Mouse (Mus musculus) monocyte, adult 2 months (primary cell): ENCODE measurements around the gene Gtpbp6.
"Not testable (repeated sequence)": the region's sequence is repeated elsewhere in the genome, so short reads cannot be mapped to it uniquely, and the experiment has no call there.

Experiments used
- DNase-seq, 2 experiments: peaks; one replicate each; pipeline ENCODE4 v3.0.0; 2022; ENCODE audit warnings: low spot score in 2 of 2, low read depth in 1 of 2

Gtpbp6 gene

DNA sequence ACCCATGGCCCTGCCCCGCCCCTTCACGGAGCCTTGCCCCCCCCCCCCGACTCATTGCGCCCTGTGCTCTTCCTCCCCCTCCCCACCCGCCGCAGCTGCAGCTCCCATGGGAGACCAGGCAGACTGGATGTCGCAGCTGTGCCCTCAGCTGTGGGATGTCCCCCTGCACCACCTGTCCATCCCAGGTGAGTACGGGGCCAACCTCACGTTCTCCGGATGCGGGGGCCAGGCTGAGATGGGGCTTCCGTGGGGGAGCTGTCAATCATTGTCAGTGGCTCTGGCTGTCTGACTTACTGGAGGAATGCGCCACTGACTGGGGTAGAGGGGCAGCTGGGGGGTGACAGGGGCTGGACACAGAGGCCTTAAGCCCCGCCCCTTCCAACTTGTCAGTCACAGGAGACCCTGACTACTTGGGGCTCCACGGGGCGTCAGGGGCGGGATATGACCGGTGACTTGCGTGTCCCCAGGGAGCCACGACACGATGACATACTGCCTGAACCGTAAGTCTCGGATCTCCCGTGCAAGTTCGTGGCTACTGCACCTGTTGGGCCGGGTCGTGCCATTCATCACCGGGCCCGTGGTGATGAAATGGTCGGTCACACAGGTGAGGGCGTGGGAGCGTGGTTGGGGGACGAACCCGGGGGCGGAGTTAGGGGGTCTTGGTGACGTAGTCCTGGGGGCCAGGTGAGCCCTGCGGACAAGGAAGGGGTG is 6.9 kb downstream of the Gtpbp6 start:
- DNase-seq, result no peak

DNA sequence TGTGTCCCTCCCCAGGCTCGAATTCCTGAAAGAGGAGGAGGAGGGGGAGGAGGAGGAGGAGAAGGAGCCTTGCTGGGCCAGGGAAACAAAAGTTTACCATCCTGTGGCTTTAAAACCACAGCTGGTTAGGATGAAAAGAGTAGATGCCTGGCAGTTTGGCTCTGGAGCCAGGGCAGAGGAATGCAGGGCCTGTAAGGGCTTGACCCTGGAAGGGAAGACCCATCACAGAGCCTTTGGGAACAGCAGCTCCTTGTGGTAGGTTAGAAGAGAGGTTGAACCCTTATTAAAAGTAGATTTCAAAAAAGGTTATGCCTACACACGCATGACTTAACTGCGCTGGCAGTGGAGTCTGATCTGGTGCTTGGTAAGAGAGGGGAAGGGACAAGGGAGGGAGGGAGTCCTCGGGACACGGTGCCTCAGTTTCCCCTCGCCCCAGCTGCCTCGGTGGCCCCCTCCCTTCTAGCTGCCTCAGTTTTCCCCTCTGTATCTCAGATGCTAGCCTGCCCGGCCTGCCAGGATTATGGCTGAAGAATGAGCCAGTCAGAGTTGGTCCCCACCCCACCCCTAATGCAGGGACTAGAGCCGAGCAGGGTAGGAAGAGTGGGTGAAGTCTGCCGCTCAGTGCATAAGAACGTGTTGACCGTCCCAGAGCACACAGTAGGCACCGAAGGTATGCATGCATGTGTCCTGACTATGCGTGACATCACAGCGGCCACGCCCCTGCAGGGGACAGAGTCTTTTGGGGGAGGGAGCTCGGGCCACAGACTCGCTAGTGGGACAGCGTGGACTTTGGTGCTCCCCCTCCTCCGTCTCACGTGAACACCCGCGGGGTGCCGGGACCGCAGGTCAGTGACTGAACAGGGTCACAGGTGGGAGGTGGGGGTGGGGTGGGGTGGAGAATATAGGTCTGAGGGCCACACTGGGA is 8.1 kb downstream of the Gtpbp6 start, which contains the start of gene Plcxd1:
Gene Plcxd1 (plus strand): TSS at position 314 of the 925 bp plus-strand sequence.
- DNase-seq, result no peak

GRCm38 (mm10) chr5:110098991-110099477 is 9.0 kb downstream of the Gtpbp6 start:
- DNase-seq, result no peak

- DNase-seq, result no peak
Observed at GRCm38 (mm10) chr5:110094847-110095213, 13.2 kb downstream of the Gtpbp6 start.

- DNase-seq, result peak; percentile 43 to 72
Observed at GRCm38 (mm10) chr5:110094030-110094846, 13.8 kb downstream of the Gtpbp6 start, which contains the start of gene Gm35315. Gene Gm35315, minus strand, starts transcription at chr5:110094420.

- no peak for DNase-seq
Observed at GRCm38 (mm10) chr5:110091546-110091945, 16.5 kb downstream of the Gtpbp6 start.

DNA sequence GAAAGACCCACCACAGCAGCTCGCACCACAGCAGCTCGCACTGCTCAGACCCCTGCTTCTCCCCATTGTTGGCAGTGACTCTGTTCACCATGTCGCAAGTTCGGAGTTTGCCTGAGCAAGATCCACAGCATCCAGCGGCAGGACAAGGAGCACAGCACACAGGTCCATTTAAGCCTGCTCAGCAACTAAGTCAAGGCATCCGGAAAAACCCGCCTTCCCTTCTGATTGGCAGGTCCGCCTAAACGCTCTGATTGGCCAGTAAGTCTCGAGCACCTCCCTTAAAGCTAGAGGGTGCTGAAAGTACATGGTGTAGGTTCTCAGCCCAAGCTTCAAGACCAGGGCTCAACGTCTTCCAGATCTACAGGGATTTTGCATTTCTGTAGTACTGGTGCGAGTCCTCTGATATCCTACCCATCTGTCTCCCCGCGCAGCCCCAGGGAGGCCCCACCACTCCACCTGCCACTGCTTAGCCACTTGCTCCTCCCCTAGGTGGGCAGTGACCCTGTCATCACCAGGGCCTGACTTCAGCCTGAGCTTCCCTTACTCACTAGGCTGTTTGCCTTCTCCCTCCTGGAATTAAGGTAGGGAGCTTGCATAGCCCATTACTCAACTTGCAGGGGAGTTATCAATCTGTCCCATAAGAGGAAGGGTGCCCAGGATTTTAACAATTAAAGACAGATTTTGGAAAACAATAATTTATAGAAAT is 21.7 kb downstream of the Gtpbp6 start:
- no peak for DNase-seq

DNA sequence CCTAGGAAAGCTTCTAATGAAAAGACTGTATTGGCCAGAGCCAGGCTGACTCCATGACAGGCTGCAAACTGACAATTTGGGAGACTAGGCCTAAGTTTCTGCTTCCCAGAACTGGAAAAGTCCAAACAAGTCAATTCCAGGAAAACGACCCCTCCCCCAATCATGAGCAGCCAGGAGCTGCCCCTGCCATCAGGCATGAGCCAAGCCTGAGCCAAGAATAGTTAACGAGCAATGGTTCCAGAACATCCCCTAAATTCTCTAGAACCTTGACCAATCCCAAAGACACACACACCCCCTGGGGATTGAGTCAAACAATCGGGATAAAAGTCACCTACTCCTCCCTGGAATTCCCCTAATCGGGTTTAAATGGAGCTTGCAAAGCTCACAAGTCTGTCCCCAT is 25.0 kb downstream of the Gtpbp6 start:
- no peak for DNase-seq

- DNase-seq, result not testable (repeated sequence)
Observed at GRCm38 (mm10) chr5:110072413-110072812, 35.6 kb downstream of the Gtpbp6 start, which contains the start of gene Gm17655. Gene Gm17655, minus strand, starts transcription at chr5:110072513.

GRCm38 (mm10) chr5:110057637-110058408 is 50.2 kb downstream of the Gtpbp6 start:
- peak; percentile 34 to 66 for DNase-seq
